Mouse (Mus musculus) ES-E14 (cell line): ENCODE data around the gene Hdac11.

Experiments used
- CHD2 ChIP-seq: IDR thresholded peaks from 2 replicates; pipeline ENCODE4 v1.6.1; 2014; ENCODE audit warnings: mild to moderate bottlenecking, low read depth, low read length, inconsistent platforms
- HCFC1 ChIP-seq: IDR thresholded peaks from 2 replicates; pipeline ENCODE4 v1.6.1; 2012; ENCODE audit warnings: low read length, inconsistent platforms, borderline replicate concordance; ENCODE audit not compliant: insufficient read depth
- MAFK ChIP-seq: IDR thresholded peaks from 2 replicates; pipeline ENCODE4 v1.6.1; 2014; ENCODE audit warnings: mild to moderate bottlenecking, low read depth, low read length, inconsistent platforms; ENCODE audit not compliant: insufficient read depth
- ZC3H11A ChIP-seq: IDR thresholded peaks from 2 replicates; pipeline ENCODE4 v1.6.1; 2012; ENCODE audit warnings: low read depth, mild to moderate bottlenecking, inconsistent platforms, low read length, borderline replicate concordance
- ZNF384 ChIP-seq: IDR thresholded peaks from 2 replicates; pipeline ENCODE4 v1.6.1; 2012; ENCODE audit warnings: low read depth, low read length, inconsistent platforms

- no peak for TF ChIP-seq HCFC1
- TF ChIP-seq CHD2, result no peak
- TF ChIP-seq ZC3H11A, result no peak
- TF ChIP-seq MAFK, result no peak
- no peak for TF ChIP-seq ZNF384
Measured at GRCm38 (mm10) chr6:91172381-91172780, 15.9 kb downstream of the Hdac11 start.
